Mouse (Mus musculus) hindbrain, embryonic 15.5 days (tissue): ENCODE results near the gene Unc5c. TPM values are rescaled to one million over a fixed set of nuclear protein-coding genes. Genes with fewer than 3 reads are reported as not detected.
A peak's percentile ranks its signal among the peaks of the same experiment; 100 is the strongest.

Experiments used
- ATAC-seq: fragments of 200-750 bp; cut with Nextera tagmentation; 2 replicates; pipeline ENCODE4 v1.8.0; 2017; ENCODE audit warnings: low read depth, moderate number of reproducible peaks, moderate TSS enrichment; ENCODE audit not compliant: low FRiP score
- H3K27ac ChIP-seq: fragments of 300-500 bp; sonication (generic); replicated peaks from 2 replicates; pipeline ENCODE4 v1.5.1; 2015; ENCODE audit warnings: mild to moderate bottlenecking, inconsistent platforms
- H3K27me3 ChIP-seq: fragments of 300-500 bp; sonication (generic); 2 replicates; pipeline ENCODE4 v1.6.1; 2015; ENCODE audit warnings: control low read depth, inconsistent platforms
- H3K36me3 ChIP-seq: fragments of 300-500 bp; sonication (generic); 2 replicates; pipeline ENCODE4 v1.6.1; 2015; ENCODE audit warnings: control low read depth, inconsistent platforms
- H3K4me1 ChIP-seq: fragments of 300-500 bp; sonication (generic); replicated peaks from 2 replicates; pipeline ENCODE4 v1.6.1; 2015; ENCODE audit warnings: control low read depth, inconsistent platforms
- H3K4me2 ChIP-seq: fragments of 300-500 bp; sonication (generic); 2 replicates; pipeline ENCODE4 v1.6.1; 2015; ENCODE audit warnings: moderate library complexity, mild to moderate bottlenecking, inconsistent platforms
- H3K4me3 ChIP-seq: fragments of 300-500 bp; sonication (generic); 2 replicates; pipeline ENCODE4 v1.5.1; 2015; ENCODE audit warnings: mild to moderate bottlenecking, inconsistent platforms
- H3K9ac ChIP-seq: fragments of 300-500 bp; sonication (generic); 2 replicates; pipeline ENCODE4 v1.6.1; 2015; ENCODE audit warnings: inconsistent platforms
- H3K9me3 ChIP-seq: fragments of 300-500 bp; sonication (generic); 2 replicates; pipeline ENCODE4 v1.6.1; 2016; ENCODE audit warnings: control low read depth, inconsistent platforms
- WGBS: fragments of 180-500 bp; shearing (Covaris S2); methylation state at CpG from one replicate; pipeline ENCODE4 v1.1.7; 2015; 5-methylcytosine and 5-hydroxymethylcytosine counted together
- polyA plus RNA-seq: library from polyadenylated mRNA; unstranded; fragments of >200 nt; fragmentation: Nextera tagmentation; extraction: Ambion mirVana; gene quantifications from 2 replicates; pipeline ENCODE4 v1.2.1, GENCODE M21; 2015

The Unc5c gene
- polyA plus RNA-seq, 1 experiment from 2014 or later: 28.6 TPM

- Histone ChIP-seq H3K9me3 (no peaks in the 10 kb centered on the region), H3K4me2 (no peak overlapping the region), H3K9ac (no peak overlapping the region), H3K36me3 (no peaks in the 10 kb centered on the region), H3K4me3 (no peak overlapping the region), H3K27ac (no peak overlapping the region), H3K4me1 (no peaks in the 10 kb centered on the region), H3K27me3 (no peaks in the 10 kb centered on the region)
- WGBS: 57% methylated on average over 6 of the region's 6 CpGs
- 0 out of 2 replicates have a peak, but pooled peaks have one; percentile 27 for ATAC-seq
Observed at GRCm38 (mm10) chr3:141733844-141734243, 268.8 kb downstream of the Unc5c start.

DNA sequence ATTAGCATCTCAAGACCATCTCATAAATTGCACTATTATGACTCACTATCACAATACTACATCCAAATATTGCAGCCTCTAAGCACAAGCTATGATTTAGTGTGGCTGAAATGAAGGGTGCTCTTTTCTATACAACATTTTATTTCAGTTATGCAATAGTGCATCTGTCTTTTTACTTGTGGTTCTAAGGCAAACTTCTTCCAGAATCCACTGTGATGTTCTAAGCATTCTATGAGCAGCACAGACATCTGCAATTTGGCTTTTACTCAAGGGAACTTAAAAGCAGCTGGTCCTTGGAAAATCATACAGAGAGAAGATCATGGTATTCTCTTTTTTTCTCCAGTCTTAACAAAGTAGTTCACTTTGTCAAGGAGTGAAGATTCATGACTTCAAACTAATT is 270.3 kb downstream of the Unc5c start:
- H3K4me1 ChIP-seq: peaks cover 3% of the 10 kb centered on the region; the same call in 1 of the 2 replicates
- no peak overlapping the region for H3K27ac ChIP-seq
- H3K4me3 ChIP-seq: no peak overlapping the region
- no peaks in the 10 kb centered on the region for H3K9me3 ChIP-seq
- no peaks in the 10 kb centered on the region for H3K36me3 ChIP-seq
- no peaks in the 10 kb centered on the region for H3K27me3 ChIP-seq
- ATAC-seq: no peak
- H3K4me2 ChIP-seq: no peak overlapping the region
- H3K9ac ChIP-seq: no peak overlapping the region

DNA sequence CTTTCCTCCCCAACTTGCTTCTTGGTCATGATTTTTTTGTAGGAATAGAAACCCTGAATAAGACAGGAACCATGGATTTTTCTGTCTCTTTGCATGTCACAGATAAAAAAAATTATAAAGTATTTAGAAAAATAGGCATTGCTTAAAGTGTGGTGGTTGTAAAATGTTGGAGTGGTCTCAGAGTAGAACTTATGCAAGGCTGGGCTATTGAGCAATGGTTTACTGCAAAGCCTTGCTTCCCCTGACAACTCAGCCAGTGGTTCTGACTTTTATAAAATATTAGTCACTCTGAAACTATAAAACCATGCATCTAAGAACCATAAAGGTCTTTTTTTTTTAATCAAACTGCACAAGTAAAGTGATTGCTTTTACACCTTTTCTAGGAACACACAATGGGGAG is 280.3 kb downstream of the Unc5c start:
- peaks cover 3% of the 10 kb centered on the region; the same call in 1 of the 2 replicates for H3K4me1 ChIP-seq
- ATAC-seq: no peak

DNA sequence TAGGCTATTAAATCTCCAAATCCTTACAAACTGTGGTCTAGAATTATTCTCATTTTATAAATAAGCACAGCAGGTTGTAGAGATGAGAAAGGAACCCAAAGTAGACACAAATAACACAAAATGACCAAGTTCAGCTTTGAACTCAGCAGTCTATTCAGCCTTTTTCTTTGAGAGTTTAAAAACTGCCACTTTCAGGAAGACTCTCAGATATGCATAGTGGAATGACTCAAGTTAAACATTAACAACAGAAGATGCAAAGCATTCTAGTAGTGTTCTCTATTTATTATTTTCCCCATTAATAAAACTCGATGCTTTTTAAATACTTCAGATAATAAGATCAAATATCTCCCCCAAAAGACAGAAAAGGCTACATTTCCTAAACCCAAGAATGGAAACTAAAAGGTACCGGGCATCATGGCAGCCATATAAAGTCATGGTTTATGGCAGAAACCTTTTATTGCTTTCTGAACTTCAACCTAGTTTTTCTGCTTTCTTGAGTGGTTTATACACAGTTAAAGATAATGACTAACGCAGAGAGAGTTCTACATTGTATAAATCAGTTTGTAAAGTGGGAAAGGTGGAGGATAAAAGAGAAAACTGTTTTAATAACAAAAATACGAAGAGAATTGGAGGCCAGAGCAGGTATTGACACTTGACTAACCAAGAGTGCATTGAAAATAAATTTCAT is 283.8 kb downstream of the Unc5c start:
- WGBS: 85% methylated on average over 4 of the region's 4 CpGs
- H3K9ac ChIP-seq: no peak overlapping the region
- ATAC-seq: no peak
- H3K27me3 ChIP-seq: no peaks in the 10 kb centered on the region
- no peak overlapping the region for H3K4me3 ChIP-seq
- no peak overlapping the region for H3K4me2 ChIP-seq
- no peaks in the 10 kb centered on the region for H3K36me3 ChIP-seq
- H3K4me1 ChIP-seq: no peaks in the 10 kb centered on the region
- H3K27ac ChIP-seq: no peak overlapping the region
- H3K9me3 ChIP-seq: no peaks in the 10 kb centered on the region

More for the DNA sequence above, 280.3 kb downstream of the Unc5c start:
- H3K9ac ChIP-seq: no peak overlapping the region
- H3K9me3 ChIP-seq: no peaks in the 10 kb centered on the region
- H3K4me3 ChIP-seq: no peak overlapping the region
- no peak overlapping the region for H3K4me2 ChIP-seq
- H3K36me3 ChIP-seq: no peaks in the 10 kb centered on the region
- H3K27me3 ChIP-seq: no peaks in the 10 kb centered on the region
- no peak overlapping the region for H3K27ac ChIP-seq

- no peak for ATAC-seq
- no peak overlapping the region for H3K27ac ChIP-seq
Observed at GRCm38 (mm10) chr3:141752172-141752571, 287.2 kb downstream of the Unc5c start.

GRCm38 (mm10) chr3:141757259-141757658 is 292.2 kb downstream of the Unc5c start:
- Histone ChIP-seq H3K27me3 (no peaks in the 10 kb centered on the region), H3K4me2 (no peak overlapping the region), H3K36me3 (0 out of 2 replicates have a peak, but pooled peaks cover 7% of the 10 kb centered on the region), H3K9me3 (no peaks in the 10 kb centered on the region), H3K9ac (no peak overlapping the region), H3K4me1 (no peaks in the 10 kb centered on the region), H3K27ac (no peak overlapping the region), H3K4me3 (no peak overlapping the region)
- WGBS: 86% methylated on average over 3 of the region's 3 CpGs
- no peak for ATAC-seq

More at GRCm38 (mm10) chr3:141752172-141752571, 287.2 kb downstream of the Unc5c start:
- Histone ChIP-seq H3K4me2 (no peak overlapping the region), H3K4me1 (no peaks in the 10 kb centered on the region), H3K9ac (no peak overlapping the region), H3K4me3 (no peak overlapping the region), H3K36me3 (no peaks in the 10 kb centered on the region), H3K9me3 (no peaks in the 10 kb centered on the region), H3K27me3 (no peaks in the 10 kb centered on the region)
- 45% methylated on average over 7 of the region's 7 CpGs for WGBS

GRCm38 (mm10) chr3:141778411-141778919 is 313.4 kb downstream of the Unc5c start:
- Histone ChIP-seq H3K4me3 (no peak overlapping the region), H3K4me2 (no peak overlapping the region), H3K27me3 (no peaks in the 10 kb centered on the region), H3K9ac (no peak overlapping the region), H3K9me3 (no peaks in the 10 kb centered on the region), H3K36me3 (no peaks in the 10 kb centered on the region), H3K27ac (no peak overlapping the region), H3K4me1 (no peaks in the 10 kb centered on the region)
- ATAC-seq: no peak
- WGBS: 82% methylated on average over 8 of the region's 8 CpGs

- Histone ChIP-seq H3K9me3 (no peaks in the 10 kb centered on the region), H3K27ac (no peak overlapping the region), H3K36me3 (no peaks in the 10 kb centered on the region), H3K9ac (no peak overlapping the region), H3K4me2 (no peak overlapping the region), H3K4me3 (no peak overlapping the region), H3K27me3 (no peaks in the 10 kb centered on the region), H3K4me1 (no peaks in the 10 kb centered on the region)
- ATAC-seq: no peak
- WGBS: 61% methylated on average over 3 of the region's 3 CpGs
Observed at GRCm38 (mm10) chr3:141779186-141779585, 314.2 kb downstream of the Unc5c start.

DNA sequence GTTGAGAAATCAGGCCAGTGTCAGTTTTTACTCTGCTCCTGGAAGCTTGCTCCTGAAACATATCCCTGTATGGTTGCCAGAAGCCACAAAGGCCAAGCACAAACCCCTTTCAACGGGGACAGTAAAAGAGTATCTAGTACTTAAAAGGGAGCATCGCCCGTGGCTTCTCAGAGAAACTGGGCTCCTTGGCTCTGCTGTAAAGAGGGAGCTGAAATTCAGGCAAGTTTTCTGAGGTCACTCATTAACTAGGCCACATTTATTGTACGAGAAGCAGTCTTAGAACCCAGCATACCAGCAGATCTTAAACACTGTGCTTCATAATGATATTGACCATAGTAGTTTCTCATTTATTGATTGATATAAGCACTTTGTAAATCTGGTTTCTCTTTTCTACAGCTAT is 317.5 kb downstream of the Unc5c start:
- no peak overlapping the region for H3K4me2 ChIP-seq
- ATAC-seq: no peak
- H3K36me3 ChIP-seq: no peaks in the 10 kb centered on the region
- H3K9me3 ChIP-seq: no peaks in the 10 kb centered on the region
- no peaks in the 10 kb centered on the region for H3K27me3 ChIP-seq
- H3K4me1 ChIP-seq: 0 out of 2 replicates have a peak, but pooled peaks cover 6% of the 10 kb centered on the region
- H3K9ac ChIP-seq: no peak overlapping the region
- WGBS: 75% methylated on average over 4 of the region's 4 CpGs
- no peak overlapping the region for H3K4me3 ChIP-seq
- no peak overlapping the region for H3K27ac ChIP-seq

- H3K27me3 ChIP-seq: no peaks in the 10 kb centered on the region
- H3K4me1 ChIP-seq: 0 out of 2 replicates have a peak, but pooled peaks cover 6% of the 10 kb centered on the region
- no peak overlapping the region for H3K4me2 ChIP-seq
- no peak for ATAC-seq
- no peak overlapping the region for H3K9ac ChIP-seq
- H3K4me3 ChIP-seq: no peak overlapping the region
- H3K27ac ChIP-seq: no peak overlapping the region
- 87% methylated on average over 8 of the region's 8 CpGs for WGBS
- no peaks in the 10 kb centered on the region for H3K9me3 ChIP-seq
- H3K36me3 ChIP-seq: no peaks in the 10 kb centered on the region
Observed at GRCm38 (mm10) chr3:141791026-141791780, 326.2 kb downstream of the Unc5c start.

DNA sequence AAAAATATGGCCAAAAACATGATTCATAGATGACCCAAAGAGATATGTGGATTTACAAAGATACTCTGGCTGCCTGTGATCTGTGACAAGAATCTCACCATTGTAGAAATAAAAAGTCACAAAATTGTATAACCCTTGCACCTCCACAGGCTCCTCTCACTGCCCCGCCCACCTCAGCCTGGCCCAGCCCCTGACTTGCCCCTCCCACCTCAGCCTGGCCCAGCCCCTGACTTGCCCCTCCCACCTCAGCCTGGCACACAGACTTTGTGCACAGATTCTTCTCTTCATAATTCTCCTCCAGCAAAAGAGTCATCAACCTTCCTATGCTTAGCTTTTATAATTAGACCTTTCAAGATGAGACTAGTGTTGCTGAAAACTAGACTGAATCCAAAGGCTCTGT is 327.1 kb downstream of the Unc5c start:
- Histone ChIP-seq H3K4me1 (0 out of 2 replicates have a peak, but pooled peaks cover 2% of the 10 kb centered on the region), H3K27ac (no peak overlapping the region)
- ATAC-seq: no peak

GRCm38 (mm10) chr3:141793755-141794154 is 328.7 kb downstream of the Unc5c start:
- H3K4me1 ChIP-seq: no peaks in the 10 kb centered on the region
- H3K27ac ChIP-seq: no peak overlapping the region
- 77% methylated on average over 2 of the region's 2 CpGs for WGBS
- no peaks in the 10 kb centered on the region for H3K27me3 ChIP-seq
- H3K9me3 ChIP-seq: no peaks in the 10 kb centered on the region
- no peaks in the 10 kb centered on the region for H3K36me3 ChIP-seq
- H3K4me3 ChIP-seq: no peak overlapping the region
- H3K9ac ChIP-seq: no peak overlapping the region
- ATAC-seq: no peak
- H3K4me2 ChIP-seq: no peak overlapping the region

More for the DNA sequence above, 327.1 kb downstream of the Unc5c start:
- Histone ChIP-seq H3K4me2 (no peak overlapping the region), H3K9me3 (no peaks in the 10 kb centered on the region), H3K27me3 (no peaks in the 10 kb centered on the region), H3K36me3 (no peaks in the 10 kb centered on the region), H3K9ac (no peak overlapping the region), H3K4me3 (no peak overlapping the region)
- 90% methylated on average over 1 of the region's 1 CpGs for WGBS
